Mouse (Mus musculus) stomach, postnatal 0 days (tissue): ENCODE measurements around the gene Gm6169. TPM values are rescaled to one million over a fixed set of nuclear protein-coding genes. Genes with fewer than 3 reads are reported as not detected.
"Not testable (repeated sequence)": the region's sequence is repeated elsewhere in the genome, so short reads cannot be mapped to it uniquely, and the experiment has no call there.

ENCODE experiments used
- ATAC-seq: fragments of 200-750 bp; cut with Nextera tagmentation; 2 replicates; pipeline ENCODE4 v1.8.0; 2017; ENCODE audit not compliant: low FRiP score, low TSS enrichment
- DNase-seq: peaks from one replicate; pipeline ENCODE4 v3.0.0-alpha.2; 2016; ENCODE audit warnings: low spot score
- H3K27ac ChIP-seq: fragments of 300-500 bp; sonication (generic); replicated peaks from 2 replicates; pipeline ENCODE4 v1.5.1; 2014; ENCODE audit warnings: mild to moderate bottlenecking, control low read depth
- H3K27me3 ChIP-seq: fragments of 300-500 bp; sonication (generic); 2 replicates; pipeline ENCODE4 v1.6.1; 2014; ENCODE audit warnings: low read length; ENCODE audit not compliant: control insufficient read depth, insufficient read depth
- H3K36me3 ChIP-seq: fragments of 300-500 bp; sonication (generic); 2 replicates; pipeline ENCODE4 v1.6.1; 2014; ENCODE audit warnings: low read length, mixed read lengths; ENCODE audit not compliant: control insufficient read depth, insufficient read depth
- H3K4me1 ChIP-seq: fragments of 300-500 bp; sonication (generic); replicated peaks from 2 replicates; pipeline ENCODE4 v1.6.1; 2014; ENCODE audit warnings: antibody characterized with exemption; ENCODE audit not compliant: control insufficient read depth, insufficient read depth
- H3K4me2 ChIP-seq: fragments of 300-500 bp; sonication (generic); replicated peaks from 2 replicates; pipeline ENCODE4 v1.6.1; 2014; ENCODE audit warnings: low read depth, mild to moderate bottlenecking, control low read depth, moderate library complexity
- H3K4me3 ChIP-seq: fragments of 300-500 bp; sonication (generic); 2 replicates; pipeline ENCODE4 v1.5.1; 2014; ENCODE audit warnings: low read depth, low read length, control low read depth
- H3K9ac ChIP-seq: fragments of 300-500 bp; sonication (generic); 2 replicates; pipeline ENCODE4 v1.6.1; 2014; ENCODE audit warnings: mild to moderate bottlenecking, low read length, control low read depth, mixed read lengths
- H3K9me3 ChIP-seq: fragments of 300-500 bp; sonication (generic); 2 replicates; pipeline ENCODE4 v1.6.1; 2016; ENCODE audit warnings: low read length; ENCODE audit not compliant: control insufficient read depth
- CTCF ChIP-seq: IDR thresholded peaks from 2 replicates; pipeline ENCODE4 v1.5.1; 2016; ENCODE audit warnings: antibody characterized with exemption, low read depth, mild to moderate bottlenecking, moderate library complexity
- EP300 ChIP-seq: optimal IDR thresholded peaks from 2 replicates; pipeline ENCODE3; 2016; ENCODE audit warnings: antibody characterized with exemption
- WGBS: fragments of 180-500 bp; shearing (Covaris S2); extraction: QIAGEN DNeasy Blood & Tissue Kit; methylation state at CpG from one replicate; pipeline ENCODE4 v1.1.7; 2014; 5-methylcytosine and 5-hydroxymethylcytosine counted together
- polyA plus RNA-seq: library from polyadenylated mRNA; unstranded; fragments of >200 nt; fragmentation: Nextera tagmentation; extraction: Ambion mirVana; gene quantifications from 2 replicates; pipeline ENCODE4 v1.2.1, GENCODE M21; 2015

The Gm6169 gene
- polyA plus RNA-seq, 1 experiment from 2014 or later: 10.2 TPM

- H3K4me3 ChIP-seq: peak overlapping the region; percentile 71
- under 1% methylated on average over 45 of the region's 76 CpGs for WGBS
- H3K27me3 ChIP-seq: 0 out of 2 replicates have a peak, but pooled peaks cover 5% of the 10 kb centered on the region
- peak; percentile 28 for DNase-seq
- ATAC-seq: peak; percentile 71
- TF ChIP-seq EP300 (no peak), CTCF (no peak)
- no peaks in the 10 kb centered on the region for H3K9me3 ChIP-seq
- H3K4me1 ChIP-seq: no peaks in the 10 kb centered on the region
- H3K4me2 ChIP-seq: peak overlapping the region; percentile 99
- no peaks in the 10 kb centered on the region for H3K36me3 ChIP-seq
- H3K27ac ChIP-seq: no peak overlapping the region; the same call in 1 of the 2 replicates
- peak overlapping the region; percentile 59 for H3K9ac ChIP-seq
Observed at GRCm38 (mm10) chr13:97071626-97072241, 27.3 kb downstream of the Gm6169 start.

DNA sequence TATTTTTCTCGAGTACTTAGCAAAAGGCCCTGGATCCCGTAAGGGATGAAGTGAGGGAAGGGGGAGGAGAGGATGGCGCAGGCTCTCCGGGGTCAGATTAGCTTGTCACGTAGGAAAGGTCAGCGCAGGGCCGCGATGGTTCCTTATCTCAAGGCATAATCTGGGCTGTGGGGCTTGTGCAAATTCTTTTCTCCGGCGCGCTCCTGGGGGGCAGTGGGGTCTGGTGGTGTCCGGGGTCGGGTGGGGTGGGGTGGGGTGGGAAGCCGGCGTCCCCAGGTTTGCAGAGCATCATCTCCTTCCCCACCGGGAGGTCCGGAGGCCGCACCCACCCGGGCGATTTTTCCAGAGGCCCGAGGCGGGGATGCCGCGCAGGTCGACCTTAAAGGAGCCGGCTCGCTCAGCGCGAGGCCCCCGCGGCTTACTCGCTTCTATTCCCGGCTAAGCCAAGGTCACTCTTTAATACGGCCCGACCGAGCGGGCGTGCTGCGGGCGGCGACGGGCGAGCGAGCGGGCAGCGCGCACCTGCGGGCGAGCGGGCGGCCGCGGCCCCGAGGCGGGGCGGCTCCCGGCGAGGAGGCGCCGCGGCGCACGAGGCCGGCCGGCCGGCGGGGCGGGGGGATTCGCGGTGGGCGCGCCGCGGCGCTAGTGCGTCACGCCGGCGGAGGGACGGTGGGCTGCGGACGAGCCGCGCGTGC is 28.0 kb downstream of the Gm6169 start:
- DNase-seq (peak; percentile 26), ATAC-seq (peak; percentile 35)
- no peaks in the 10 kb centered on the region for H3K36me3 ChIP-seq
- peak overlapping the region; percentile 71 for H3K4me3 ChIP-seq
- no peaks in the 10 kb centered on the region for H3K4me1 ChIP-seq
- H3K9ac ChIP-seq: peak overlapping the region; percentile 59
- WGBS: 2% methylated on average over 66 of the region's 85 CpGs
- no peak overlapping the region for H3K27ac ChIP-seq
- peak overlapping the region; percentile 99 for H3K4me2 ChIP-seq
- no peaks in the 10 kb centered on the region for H3K9me3 ChIP-seq
- H3K27me3 ChIP-seq: 0 out of 2 replicates have a peak, but pooled peaks cover 5% of the 10 kb centered on the region
- TF ChIP-seq CTCF (no peak), EP300 (no peak)

DNA sequence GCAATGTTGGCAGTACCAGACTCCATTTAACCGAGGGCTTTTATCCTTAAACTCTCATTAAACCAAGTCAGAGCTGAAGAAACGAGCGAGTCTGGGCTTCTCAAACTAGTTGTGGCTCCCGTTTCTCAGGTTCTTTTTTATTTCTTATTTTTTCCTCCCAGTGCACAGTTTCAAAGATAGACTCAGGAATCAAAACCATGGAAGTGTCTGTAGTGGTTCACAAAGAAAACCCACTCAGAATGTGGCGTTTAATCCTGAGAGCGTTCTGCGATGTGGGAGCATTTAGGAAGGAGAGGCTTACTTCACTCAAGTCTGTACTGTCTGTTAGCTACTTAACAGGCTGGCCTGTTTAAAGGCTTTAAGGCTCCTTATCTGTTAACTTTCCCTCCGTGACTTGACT is 30.9 kb downstream of the Gm6169 start:
- H3K4me2 ChIP-seq: no peak overlapping the region
- 70% methylated on average over 8 of the region's 8 CpGs for WGBS
- no peaks in the 10 kb centered on the region for H3K36me3 ChIP-seq
- H3K4me3 ChIP-seq: no peak overlapping the region
- no peaks in the 10 kb centered on the region for H3K9me3 ChIP-seq
- no peak for TF ChIP-seq EP300
- no peak for TF ChIP-seq CTCF
- no peaks in the 10 kb centered on the region for H3K4me1 ChIP-seq
- no peak overlapping the region for H3K9ac ChIP-seq
- no peak for ATAC-seq
- H3K27ac ChIP-seq: no peak overlapping the region
- 0 out of 2 replicates have a peak, but pooled peaks cover 5% of the 10 kb centered on the region for H3K27me3 ChIP-seq
- no peak for DNase-seq

GRCm38 (mm10) chr13:97067691-97068090 is 31.3 kb downstream of the Gm6169 start:
- ATAC-seq: no peak
- H3K36me3 ChIP-seq: no peaks in the 10 kb centered on the region
- WGBS: 39% methylated on average over 6 of the region's 6 CpGs
- TF ChIP-seq EP300: no peak
- no peak for TF ChIP-seq CTCF
- DNase-seq: no peak
- no peaks in the 10 kb centered on the region for H3K9me3 ChIP-seq
- H3K9ac ChIP-seq: no peak overlapping the region
- H3K27me3 ChIP-seq: 0 out of 2 replicates have a peak, but pooled peaks cover 5% of the 10 kb centered on the region
- H3K4me3 ChIP-seq: no peak overlapping the region
- no peak overlapping the region for H3K4me2 ChIP-seq
- no peak overlapping the region for H3K27ac ChIP-seq
- no peaks in the 10 kb centered on the region for H3K4me1 ChIP-seq

DNA sequence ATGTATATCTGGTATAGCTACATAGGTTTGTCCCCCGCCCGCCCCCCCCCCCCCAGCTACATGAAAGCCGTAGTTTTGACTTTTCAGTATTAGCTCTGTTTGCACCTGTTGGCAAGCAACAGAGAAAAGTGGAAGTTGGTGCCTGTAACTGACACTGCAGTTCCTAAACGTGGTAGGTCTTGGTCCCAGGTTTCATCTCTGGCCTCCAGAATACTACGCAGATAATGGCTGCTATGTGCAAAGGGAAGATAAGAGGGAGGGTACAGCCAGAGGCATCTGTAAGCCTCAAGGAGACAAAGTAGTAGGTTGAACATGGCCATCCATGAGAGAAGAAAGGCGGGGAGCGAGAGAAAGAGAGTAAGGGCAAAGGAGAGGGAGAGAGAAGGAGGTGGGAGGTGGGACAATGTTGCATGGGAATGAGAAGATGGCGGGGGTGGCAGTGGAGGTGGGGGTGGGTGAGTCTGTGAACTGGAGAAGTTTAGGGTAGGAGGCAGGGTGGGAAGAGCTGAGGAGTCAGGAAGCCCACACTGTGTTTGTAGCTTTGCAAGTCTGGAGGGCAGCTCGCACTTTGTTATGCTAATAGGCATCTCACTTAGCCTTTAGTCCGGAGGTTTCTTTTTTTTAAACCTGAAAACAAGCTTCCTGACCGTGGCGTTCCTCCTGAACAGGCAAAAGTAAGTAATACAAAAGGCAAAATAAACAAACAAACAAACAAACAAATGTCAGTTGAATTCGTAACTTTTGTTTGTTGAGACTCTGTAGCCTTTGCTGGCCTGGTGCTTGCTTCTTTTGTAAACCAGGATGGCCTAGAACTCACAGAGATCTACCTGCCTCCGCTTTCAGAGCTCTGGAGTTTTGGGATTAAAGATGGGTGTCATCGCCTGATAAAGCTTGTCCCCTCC is 32.1 kb downstream of the Gm6169 start, which contains the start of gene Fam169a:
Gene Fam169a, plus strand, starts transcription at position 638 of the 902 bp plus-strand sequence.
- no peak within 1 kb of the TSS for H3K4me3 ChIP-seq
- TF ChIP-seq CTCF (no peak), EP300 (no peak)
- DNase-seq (no peak), ATAC-seq (no peak)
- H3K4me1 ChIP-seq: no peaks in the 10 kb centered on the region
- 69% methylated on average over 15 of the region's 15 CpGs for WGBS
- no peak within 1 kb of the TSS for H3K27ac ChIP-seq
- H3K27me3 ChIP-seq: 0 out of 2 replicates have a peak, but pooled peaks cover 3% of the 10 kb centered on the region
- no peaks in the 10 kb centered on the region for H3K36me3 ChIP-seq
- H3K9ac ChIP-seq: no peak within 1 kb of the TSS
- no peaks in the 10 kb centered on the region for H3K9me3 ChIP-seq
- no peak within 1 kb of the TSS for H3K4me2 ChIP-seq

GRCm38 (mm10) chr13:97064844-97065621 is 34.0 kb downstream of the Gm6169 start:
- not testable (repeated sequence) for H3K4me3 ChIP-seq, H3K9ac ChIP-seq, H3K27me3 ChIP-seq, ATAC-seq, H3K9me3 ChIP-seq, H3K4me1 ChIP-seq, H3K36me3 ChIP-seq, H3K27ac ChIP-seq, H3K4me2 ChIP-seq
- 47% methylated on average over 18 of the region's 18 CpGs for WGBS
- DNase-seq: peak; percentile 29
